Mouse (Mus musculus): ENCODE measurements around the gene Gm11011. TPM values are rescaled to one million over a fixed set of nuclear protein-coding genes. Genes with fewer than 3 reads are reported as not detected.

Gene Gm11011
- polyA plus RNA-seq, 2 experiments = not detected

DNA sequence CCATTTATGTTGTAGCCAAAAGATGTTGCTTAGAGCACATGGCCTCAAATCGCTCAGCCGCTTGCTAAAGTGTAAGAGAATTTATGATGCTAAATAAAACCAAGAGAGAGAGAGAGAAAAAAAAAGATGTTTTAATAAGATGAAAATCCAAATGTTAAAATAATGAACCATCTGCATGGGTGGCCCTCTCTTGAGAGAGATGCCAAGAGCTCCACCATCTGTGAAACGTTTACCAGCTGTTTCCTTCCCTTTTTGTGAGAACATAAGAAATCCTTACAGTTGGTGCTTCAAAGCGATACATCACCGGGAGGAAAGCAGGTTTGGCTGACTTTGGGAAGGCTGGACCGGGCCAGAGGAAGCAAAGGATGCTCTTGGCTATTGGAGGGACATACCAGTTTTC lies 12.6 kb upstream of the Gm11011 start:
- H3K27ac ChIP-seq (replicated peaks; ENCODE audit: low read depth, low read length) = no peak overlapping the region
- DNase-seq (ENCODE audit: low spot score) (peak; percentile 37), ATAC-seq (ENCODE audit: low FRiP score, low read depth) (no peak)
- H3K27me3 ChIP-seq (ENCODE audit: control insufficient read depth, insufficient read depth, low read length) = no peaks in the 10 kb centered on the region
- 33% methylated on average over 6 of the region's 6 CpGs for WGBS
- H3K4me3 ChIP-seq (replicated peaks; ENCODE audit: low read length) = no peak overlapping the region
- no peak for TF ChIP-seq POLR2A (IDR thresholded peaks at IDR 0.05; ENCODE audit: borderline replicate concordance, extremely low read depth, insufficient read depth, insufficient read length)
- peaks cover 6% of the 10 kb centered on the region; the same call in 1 of the 2 replicates for H3K4me1 ChIP-seq (ENCODE audit: control insufficient read depth, insufficient read depth, low read length)
- no peak overlapping the region for H3K9ac ChIP-seq (ENCODE audit: low read depth, low read length, severe bottlenecking)
- H3K36me3 ChIP-seq (ENCODE audit: control insufficient read depth, insufficient read depth, low read length) = no peaks in the 10 kb centered on the region
- no peak overlapping the region for H3K4me2 ChIP-seq (replicated peaks; ENCODE audit: low read depth, low read length, severe bottlenecking)
- H3K9me3 ChIP-seq (ENCODE audit: control insufficient read depth, low read length) = no peaks in the 10 kb centered on the region

DNA sequence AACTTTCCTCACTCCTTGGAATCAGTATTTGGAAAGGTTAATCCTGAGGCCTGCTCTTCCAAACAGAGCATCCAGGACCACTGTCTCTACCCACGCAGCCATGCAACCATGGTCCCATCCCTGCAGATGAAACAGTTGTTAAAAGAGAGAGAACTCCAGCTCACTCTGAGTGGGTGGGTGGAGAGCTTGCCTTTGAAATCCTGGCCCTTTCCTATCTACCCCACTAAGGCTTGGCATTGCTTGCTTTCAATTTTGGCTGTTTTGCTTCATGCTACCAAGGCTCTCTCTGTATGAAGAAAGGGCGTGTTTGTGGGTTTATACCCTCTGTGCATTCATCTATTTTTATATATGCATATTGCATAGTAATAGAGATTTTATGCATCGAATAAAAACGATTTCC lies 12.0 kb upstream of the Gm11011 start:
- WGBS = 79% methylated on average over 4 of the region's 4 CpGs
- Histone ChIP-seq H3K27me3 (ENCODE audit: control insufficient read depth, insufficient read depth, low read length) (no peaks in the 10 kb centered on the region), H3K27ac (replicated peaks; ENCODE audit: low read depth, low read length) (no peak overlapping the region), H3K9me3 (ENCODE audit: control insufficient read depth, low read length) (no peaks in the 10 kb centered on the region), H3K4me1 (ENCODE audit: control insufficient read depth, insufficient read depth, low read length) (peaks cover 6% of the 10 kb centered on the region; the same call in 1 of the 2 replicates), H3K4me3 (replicated peaks; ENCODE audit: low read length) (no peak overlapping the region), H3K36me3 (ENCODE audit: control insufficient read depth, insufficient read depth, low read length) (no peaks in the 10 kb centered on the region), H3K9ac (ENCODE audit: low read depth, low read length, severe bottlenecking) (no peak overlapping the region), H3K4me2 (replicated peaks; ENCODE audit: low read depth, low read length, severe bottlenecking) (no peak overlapping the region)
- DNase-seq (ENCODE audit: low spot score) = no peak
- no peak for TF ChIP-seq POLR2A (IDR thresholded peaks at IDR 0.05; ENCODE audit: borderline replicate concordance, extremely low read depth, insufficient read depth, insufficient read length)
- ATAC-seq (ENCODE audit: low FRiP score, low read depth) = no peak

DNA sequence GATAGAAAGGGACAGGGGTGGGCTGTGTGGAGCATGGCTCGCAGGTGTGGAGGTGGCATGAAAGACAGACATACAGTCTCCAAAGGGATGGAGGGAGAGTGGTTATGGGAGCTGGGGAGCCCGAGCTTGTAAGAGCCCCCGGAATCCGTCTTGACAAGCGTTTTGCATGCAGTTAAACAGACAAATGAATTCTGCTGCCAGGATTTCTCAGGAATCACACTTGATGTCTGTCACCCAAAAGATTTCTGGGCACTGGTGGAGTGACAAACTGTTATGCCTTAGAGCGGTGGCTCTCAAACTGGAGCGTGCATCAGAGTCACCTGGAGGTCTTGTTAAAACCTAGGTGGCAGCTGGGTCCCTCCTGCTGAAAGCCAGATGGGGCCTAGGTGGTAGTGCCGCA lies 10.4 kb upstream of the Gm11011 start:
- Histone ChIP-seq H3K36me3 (ENCODE audit: control insufficient read depth, insufficient read depth, low read length) (no peaks in the 10 kb centered on the region), H3K9ac (ENCODE audit: low read depth, low read length, severe bottlenecking) (no peak overlapping the region), H3K4me3 (replicated peaks; ENCODE audit: low read length) (no peak overlapping the region), H3K27ac (replicated peaks; ENCODE audit: low read depth, low read length) (no peak overlapping the region), H3K4me1 (ENCODE audit: control insufficient read depth, insufficient read depth, low read length) (peaks cover 6% of the 10 kb centered on the region; the same call in 1 of the 2 replicates), H3K4me2 (replicated peaks; ENCODE audit: low read depth, low read length, severe bottlenecking) (no peak overlapping the region), H3K9me3 (ENCODE audit: control insufficient read depth, low read length) (no peaks in the 10 kb centered on the region), H3K27me3 (ENCODE audit: control insufficient read depth, insufficient read depth, low read length) (no peaks in the 10 kb centered on the region)
- TF ChIP-seq POLR2A (IDR thresholded peaks at IDR 0.05; ENCODE audit: borderline replicate concordance, extremely low read depth, insufficient read depth, insufficient read length) = no peak
- WGBS = 83% methylated on average over 8 of the region's 8 CpGs
- ATAC-seq (ENCODE audit: low FRiP score, low read depth) (no peak), DNase-seq (ENCODE audit: low spot score) (no peak)

DNA sequence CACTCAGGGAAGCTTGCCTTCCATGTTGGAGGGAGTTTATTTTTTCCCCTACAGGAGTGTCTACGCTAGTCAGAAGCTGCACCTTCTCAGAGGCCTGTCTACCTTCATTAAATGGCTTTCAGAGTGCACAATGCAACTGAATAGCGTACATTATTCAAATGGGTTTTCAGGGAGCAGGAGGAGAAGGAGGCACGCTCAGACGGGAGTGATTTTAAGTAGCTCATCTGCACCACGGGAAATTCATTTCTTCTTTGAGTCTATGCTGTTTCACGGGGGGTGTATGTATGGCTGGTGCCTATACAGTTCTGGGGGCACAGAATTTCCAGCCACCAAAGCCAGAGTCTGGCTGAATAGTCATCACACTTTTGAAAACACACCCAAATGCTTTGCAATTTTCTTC lies 9.8 kb upstream of the Gm11011 start:
- Histone ChIP-seq H3K27ac (replicated peaks; ENCODE audit: low read depth, low read length) (no peak overlapping the region), H3K4me3 (replicated peaks; ENCODE audit: low read length) (no peak overlapping the region), H3K9me3 (ENCODE audit: control insufficient read depth, low read length) (no peaks in the 10 kb centered on the region), H3K36me3 (ENCODE audit: control insufficient read depth, insufficient read depth, low read length) (no peaks in the 10 kb centered on the region), H3K4me2 (replicated peaks; ENCODE audit: low read depth, low read length, severe bottlenecking) (no peak overlapping the region), H3K4me1 (ENCODE audit: control insufficient read depth, insufficient read depth, low read length) (peaks cover 6% of the 10 kb centered on the region; the same call in 1 of the 2 replicates), H3K27me3 (ENCODE audit: control insufficient read depth, insufficient read depth, low read length) (no peaks in the 10 kb centered on the region), H3K9ac (ENCODE audit: low read depth, low read length, severe bottlenecking) (no peak overlapping the region)
- ATAC-seq (ENCODE audit: low FRiP score, low read depth) (no peak), DNase-seq (ENCODE audit: low spot score) (no peak)
- 79% methylated on average over 6 of the region's 6 CpGs for WGBS
- no peak for TF ChIP-seq POLR2A (IDR thresholded peaks at IDR 0.05; ENCODE audit: borderline replicate concordance, extremely low read depth, insufficient read depth, insufficient read length)

DNA sequence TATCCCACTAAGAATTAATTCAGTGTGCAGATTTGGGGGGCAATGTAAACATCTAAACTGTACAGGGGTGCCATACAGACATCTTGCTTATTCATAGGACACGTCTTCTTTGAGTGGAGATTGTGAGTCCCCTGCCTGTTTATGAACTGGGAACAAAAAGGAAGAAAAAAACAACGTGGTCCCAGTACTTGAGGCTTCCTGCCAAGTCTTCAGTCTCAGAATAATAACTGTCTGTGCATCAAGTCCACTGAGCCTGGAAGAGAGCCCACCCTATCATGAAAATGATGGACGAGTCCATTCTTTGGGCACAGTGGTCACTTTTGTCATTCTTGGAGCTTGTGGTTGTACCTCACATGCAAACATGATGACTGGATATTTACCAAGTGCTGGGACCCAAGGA lies 6.2 kb upstream of the Gm11011 start:
- Histone ChIP-seq H3K27me3 (ENCODE audit: control insufficient read depth, insufficient read depth, low read length) (no peaks in the 10 kb centered on the region), H3K4me3 (replicated peaks; ENCODE audit: low read length) (no peak overlapping the region), H3K4me2 (replicated peaks; ENCODE audit: low read depth, low read length, severe bottlenecking) (no peak overlapping the region), H3K9ac (ENCODE audit: low read depth, low read length, severe bottlenecking) (no peak overlapping the region), H3K9me3 (ENCODE audit: control insufficient read depth, low read length) (no peaks in the 10 kb centered on the region), H3K27ac (replicated peaks; ENCODE audit: low read depth, low read length) (no peak overlapping the region), H3K4me1 (ENCODE audit: control insufficient read depth, insufficient read depth, low read length) (peaks cover 11% of the 10 kb centered on the region), H3K36me3 (ENCODE audit: control insufficient read depth, insufficient read depth, low read length) (no peaks in the 10 kb centered on the region)
- ATAC-seq (ENCODE audit: low FRiP score, low read depth) = no peak
- DNase-seq (ENCODE audit: low spot score) = no peak
- no peak for TF ChIP-seq POLR2A (IDR thresholded peaks at IDR 0.05; ENCODE audit: borderline replicate concordance, extremely low read depth, insufficient read depth, insufficient read length)
- 69% methylated on average over 3 of the region's 3 CpGs for WGBS

GRCm38 (mm10) chr2:169590412-169590811 lies 2.9 kb upstream of the Gm11011 start:
- 0 out of 2 replicates have a peak, but pooled peaks have one; percentile 23 for ATAC-seq (ENCODE audit: low FRiP score, low read depth)
- no peak overlapping the region for H3K9ac ChIP-seq (ENCODE audit: low read depth, low read length, severe bottlenecking)
- no peak for DNase-seq (ENCODE audit: low spot score)
- no peak overlapping the region for H3K4me2 ChIP-seq (replicated peaks; ENCODE audit: low read depth, low read length, severe bottlenecking)
- H3K4me3 ChIP-seq (replicated peaks; ENCODE audit: low read length) = no peak overlapping the region
- H3K36me3 ChIP-seq (ENCODE audit: control insufficient read depth, insufficient read depth, low read length) = no peaks in the 10 kb centered on the region
- H3K9me3 ChIP-seq (ENCODE audit: control insufficient read depth, low read length) = no peaks in the 10 kb centered on the region
- no peaks in the 10 kb centered on the region for H3K27me3 ChIP-seq (ENCODE audit: control insufficient read depth, insufficient read depth, low read length)
- H3K4me1 ChIP-seq (ENCODE audit: control insufficient read depth, insufficient read depth, low read length) = peaks cover 12% of the 10 kb centered on the region
- no peak for TF ChIP-seq POLR2A (IDR thresholded peaks at IDR 0.05; ENCODE audit: borderline replicate concordance, extremely low read depth, insufficient read depth, insufficient read length)
- no peak overlapping the region for H3K27ac ChIP-seq (replicated peaks; ENCODE audit: low read depth, low read length)
- WGBS = 69% methylated on average over 8 of the region's 8 CpGs

Data from limb, embryonic 14.5 days (tissue).